26 mouse cellular contexts compared by ENCODE assay signal in genomic region chr7:89450312-89450711, GRCm38 (mm10). TPM values are rescaled to one million over a fixed set of nuclear protein-coding genes. Genes with fewer than 3 reads are reported as not detected.
"Had no signal": no experiment of that assay in that cellular context is flagged by ENCODE, and none has a peak within 500 bp of the region (broad histone marks: within the 10 kb centered on the region; RNA-seq: fewer than 3 reads in every experiment).

No protein-coding gene starts in this region.

- H3K4me2 ChIP-seq: heart, embryonic 12.5 days; hindbrain, embryonic 12.5 days; hindbrain, embryonic 14.5 days; intestine, embryonic 15.5 days; kidney, embryonic 15.5 days; limb, embryonic 12.5 days; liver, embryonic 12.5 days had no signal

- H3K27ac ChIP-seq: heart, embryonic 10.5 days; hindbrain, embryonic 10.5 days; hindbrain, embryonic 12.5 days; hindbrain, embryonic 14.5 days; intestine, embryonic 15.5 days; kidney, embryonic 15.5 days; kidney, postnatal 0 days; limb, embryonic 10.5 days; limb, embryonic 12.5 days; liver, embryonic 12.5 days had no signal

- H3K9ac ChIP-seq: heart, embryonic 12.5 days; hindbrain, embryonic 12.5 days; hindbrain, embryonic 14.5 days; intestine, embryonic 15.5 days; kidney, embryonic 15.5 days; limb, embryonic 12.5 days; liver, embryonic 12.5 days had no signal

- H3K36me3 ChIP-seq: heart, embryonic 10.5 days; heart, embryonic 12.5 days; hindbrain, embryonic 10.5 days; hindbrain, embryonic 12.5 days; intestine, embryonic 15.5 days; kidney, embryonic 15.5 days; limb, embryonic 10.5 days; limb, embryonic 12.5 days; liver, embryonic 12.5 days had no signal

- DNase-seq: gastrocnemius, postnatal 14 days; gastrocnemius, postnatal 36 days; heart, adult 18-20 months; heart, postnatal 10 days; heart, postnatal 4 days; kidney, adult 11 months; kidney, adult 2 months; kidney, adult 9 months; kidney, postnatal 14 days; kidney, postnatal 36 days; layer of hippocampus, adult 9-11 months; layer of hippocampus, postnatal 36 days; liver had no signal

- H3K9me3 ChIP-seq: heart, embryonic 10.5 days; heart, embryonic 12.5 days; hindbrain, embryonic 10.5 days; hindbrain, embryonic 12.5 days; intestine, embryonic 15.5 days; kidney, embryonic 15.5 days; limb, embryonic 10.5 days; limb, embryonic 12.5 days; liver, embryonic 12.5 days had no signal

- H3K4me3 ChIP-seq: heart, embryonic 10.5 days; heart, embryonic 12.5 days; hindbrain, embryonic 10.5 days; hindbrain, embryonic 12.5 days; intestine, embryonic 15.5 days; kidney, embryonic 15.5 days; limb, embryonic 10.5 days; limb, embryonic 12.5 days; liver, embryonic 12.5 days had no signal

- H3K27me3 ChIP-seq: heart, embryonic 12.5 days; hindbrain, embryonic 12.5 days; intestine, embryonic 15.5 days; kidney, embryonic 15.5 days; limb, embryonic 12.5 days; liver, embryonic 12.5 days had no signal

- ATAC-seq: hindbrain, embryonic 16.5 days; inflammation-experienced regulatory T-cells, adult 6 months; intestine, embryonic 15.5 days; liver, embryonic 12.5 days had no signal

- H3K4me1 ChIP-seq: heart, embryonic 10.5 days; heart, embryonic 12.5 days; hindbrain, embryonic 10.5 days; intestine, embryonic 15.5 days; kidney, embryonic 15.5 days; limb, embryonic 10.5 days; liver, embryonic 12.5 days had no signal

RNA-seq across cellular contexts. Expression of gene Fzd4, which starts 46.2 kb away (rescaled TPM):
- polyA plus RNA-seq: inflammation-experienced regulatory T-cells, adult 6 months had no signal
